Mouse (Mus musculus) CH12.LX (cell line): ENCODE measurements around the gene Cdh18. TPM values are rescaled to one million over a fixed set of nuclear protein-coding genes. Genes with fewer than 3 reads are reported as not detected.

Experiments used
- DNase-seq: peaks from one replicate; pipeline ENCODE4 v3.0.0-alpha.2; 2013; ENCODE audit errors: extremely low read depth
- H3K27ac ChIP-seq: 2 replicates; pipeline ENCODE4 v1.5.1; 2012; ENCODE audit warnings: low read depth, mild to moderate bottlenecking, control low read depth, moderate library complexity; ENCODE audit not compliant: insufficient read depth
- H3K27me3 ChIP-seq: replicated peaks from 2 replicates; pipeline ENCODE3; 2012; ENCODE audit warnings: inconsistent platforms
- H3K36me3 ChIP-seq, 2 experiments: replicated peaks in 1 of 2; 2 replicates each; pipeline versions ENCODE3 to v1.6.1; 2012; ENCODE audit warnings: inconsistent platforms in 1 of 2, low read length in 1 of 2, mild to moderate bottlenecking in 1 of 2, mixed read lengths in 1 of 2, moderate library complexity in 1 of 2; ENCODE audit not compliant: control insufficient read depth in 1 of 2, insufficient read depth in 1 of 2
- H3K4me1 ChIP-seq, 2 experiments: 2 replicates each; pipeline ENCODE4 v1.6.1; 2012; ENCODE audit warnings: inconsistent platforms in 1 of 2, moderate library complexity in 1 of 2; ENCODE audit not compliant: insufficient read depth in 2 of 2, control insufficient read depth in 1 of 2
- H3K4me2 ChIP-seq: 2 replicates; pipeline ENCODE4 v1.6.1; 2012; ENCODE audit warnings: low read depth, mild to moderate bottlenecking, control low read depth; ENCODE audit not compliant: poor library complexity, insufficient read depth, severe bottlenecking
- H3K4me3 ChIP-seq, 3 experiments: fragments of 150-350 bp in 1 of 3; sonication (generic) in 1 of 3; replicated peaks in 1 of 3; 2 replicates each; pipeline versions ENCODE3 to v1.5.1; 2011 to 2012; ENCODE audit warnings: low read depth in 2 of 3, low read length in 2 of 3, mild to moderate bottlenecking in 2 of 3, moderate library complexity in 2 of 3, control low read depth in 1 of 3, improper control_type of control experiment in 1 of 3, inconsistent platforms in 1 of 3, mixed read lengths in 1 of 3; ENCODE audit not compliant: poor library complexity in 1 of 3
- H3K79me2 ChIP-seq: replicated peaks from 2 replicates; pipeline ENCODE4 v1.6.1; 2012; ENCODE audit warnings: mild to moderate bottlenecking, moderate library complexity; ENCODE audit not compliant: control insufficient read depth, poor library complexity, insufficient read depth, severe bottlenecking; ENCODE audit errors: extremely low read depth
- H3K9ac ChIP-seq: 2 replicates; pipeline ENCODE4 v1.6.1; 2012; ENCODE audit warnings: low read depth, mild to moderate bottlenecking, control low read depth, moderate library complexity; ENCODE audit not compliant: insufficient read depth
- H3K9me3 ChIP-seq: replicated peaks from 2 replicates; pipeline ENCODE3; 2012; ENCODE audit warnings: low read length, inconsistent platforms, mixed read lengths
- CHD1 ChIP-seq: IDR thresholded peaks from 2 replicates; pipeline ENCODE4 v1.6.1; 2012; ENCODE audit warnings: low read depth, low read length, improper control_type of control experiment, inconsistent platforms
- CHD2 ChIP-seq: IDR thresholded peaks from 2 replicates; pipeline ENCODE4 v1.6.1; 2011; ENCODE audit warnings: low read length, improper control_type of control experiment
- E2F4 ChIP-seq: IDR thresholded peaks from 2 replicates; pipeline ENCODE4 v1.6.1; 2011; ENCODE audit warnings: low read depth, low read length, improper control_type of control experiment; ENCODE audit not compliant: insufficient replicate concordance
- ETS1 ChIP-seq: conservative IDR thresholded peaks from 2 replicates; pipeline ENCODE4 v1.6.1; 2012; ENCODE audit warnings: low read depth, mild to moderate bottlenecking, inconsistent platforms, low read length, improper control_type of control experiment, moderate library complexity
- IRF4 ChIP-seq: IDR thresholded peaks from 2 replicates; pipeline ENCODE4 v1.6.1; 2014; ENCODE audit warnings: low read depth, mild to moderate bottlenecking, inconsistent platforms, low read length, improper control_type of control experiment
- JUND ChIP-seq: conservative IDR thresholded peaks from 2 replicates; pipeline ENCODE4 v1.6.1; 2011; ENCODE audit warnings: low read depth, low read length, improper control_type of control experiment
- MAZ ChIP-seq: IDR thresholded peaks from 2 replicates; pipeline ENCODE4 v1.6.1; 2012; ENCODE audit warnings: low read depth, mild to moderate bottlenecking, inconsistent platforms, low read length, improper control_type of control experiment, moderate library complexity
- MEF2A ChIP-seq: IDR thresholded peaks from 2 replicates; pipeline ENCODE4 v1.6.1; 2014; ENCODE audit warnings: low read depth, mild to moderate bottlenecking, inconsistent platforms, low read length, improper control_type of control experiment, borderline replicate concordance
- MXI1 ChIP-seq: IDR thresholded peaks from 2 replicates; pipeline ENCODE4 v1.6.1; 2011; ENCODE audit warnings: mild to moderate bottlenecking, low read depth, low read length, improper control_type of control experiment
- MYC ChIP-seq: IDR thresholded peaks from 2 replicates; pipeline ENCODE4 v1.6.1; 2011; ENCODE audit warnings: low read depth, mild to moderate bottlenecking, improper control_type of control experiment, low read length
- NELFE ChIP-seq: IDR thresholded peaks from 2 replicates; pipeline ENCODE4 v1.6.1; 2011; ENCODE audit warnings: low read depth, low read length, improper control_type of control experiment
- NRF1 ChIP-seq: IDR thresholded peaks from 2 replicates; pipeline ENCODE4 v1.6.1; 2014; ENCODE audit warnings: low read depth, mild to moderate bottlenecking, inconsistent platforms, low read length, improper control_type of control experiment, moderate library complexity
- PAX5 ChIP-seq: IDR thresholded peaks from 2 replicates; pipeline ENCODE4 v1.6.1; 2012; ENCODE audit warnings: low read length, inconsistent platforms, mixed read lengths
- POLR2A ChIP-seq: IDR thresholded peaks from 2 replicates; pipeline ENCODE4 v1.6.1; 2011; ENCODE audit warnings: low read depth, mild to moderate bottlenecking, improper control_type of control experiment, low read length
- RCOR1 ChIP-seq: conservative IDR thresholded peaks from 2 replicates; pipeline ENCODE4 v1.6.1; 2012; ENCODE audit warnings: low read depth, mild to moderate bottlenecking, inconsistent platforms, low read length, improper control_type of control experiment
- SIN3A ChIP-seq: IDR thresholded peaks from 2 replicates; pipeline ENCODE4 v1.6.1; 2012; ENCODE audit warnings: low read length, improper control_type of control experiment, inconsistent platforms
- SMC3 ChIP-seq: IDR thresholded peaks from 2 replicates; pipeline ENCODE4 v1.6.1; 2011; ENCODE audit warnings: low read depth, low read length, improper control_type of control experiment
- UBTF ChIP-seq: IDR thresholded peaks from 2 replicates; pipeline ENCODE4 v1.6.1; 2012; ENCODE audit warnings: low read depth, mild to moderate bottlenecking, inconsistent platforms, low read length, improper control_type of control experiment, moderate library complexity
- USF2 ChIP-seq: conservative IDR thresholded peaks from 2 replicates; pipeline ENCODE4 v1.6.1; 2011; ENCODE audit warnings: low read depth, low read length, improper control_type of control experiment
- ZKSCAN1 ChIP-seq: IDR thresholded peaks from 2 replicates; pipeline ENCODE4 v1.6.1; 2012; ENCODE audit warnings: low read depth, inconsistent platforms, low read length, improper control_type of control experiment, borderline replicate concordance
- ZMIZ1 ChIP-seq: IDR thresholded peaks from 2 replicates; pipeline ENCODE4 v1.6.1; 2012; ENCODE audit warnings: low read depth, mild to moderate bottlenecking, inconsistent platforms, low read length, improper control_type of control experiment
- dilution Hi-C: fragments of 300-500 bp; cut with MboI; formaldehyde crosslinking; loops from 2 replicates; pipeline ENCODE4 v1.14.3; 2020; ENCODE audit warnings: low sequenced_read_pairs; ENCODE audit not compliant: extremely low pct_unique_long_range_greater_than_20kb, extremely low pct_ligation_motif_present
- in situ Hi-C: fragments of 300-500 bp; cut with MboI; formaldehyde crosslinking; loops from 3 replicates; pipeline ENCODE4 v1.14.3; 2019; ENCODE audit warnings: low sequenced_read_pairs, low pct_ligation_motif_present, low pct_unique_long_range_greater_than_20kb, mixed read lengths
- polyA plus RNA-seq: library from polyadenylated mRNA; unstranded; fragments of >175 nt; gene quantifications from 2 replicates; pipeline ENCODE4 v1.2.1, GENCODE M21; 2012; ENCODE audit warnings: low read depth; ENCODE audit not compliant: insufficient read length
- total RNA-seq, 2 experiments: library from RNA; depleted of rRNA; stranded (reverse); fragments of 300-350 nt in 1 of 2; fragments of >200 nt in 1 of 2; gene quantifications; 2 replicates each; pipeline ENCODE4 v1.2.3; 2012 to 2014

The Cdh18 gene
- total and polyA plus RNA-seq, 3 experiments, result not detected

- no peak for DNase-seq
- H3K4me3 ChIP-seq, result no peak overlapping the region
- peaks cover 46% of the 10 kb centered on the region for H3K9me3 ChIP-seq
- dilution Hi-C loops, result no loop called here
- H3K4me1 ChIP-seq, result no peaks in the 10 kb centered on the region
- no peak overlapping the region for H3K4me2 ChIP-seq
- H3K79me2 ChIP-seq, result no peaks in the 10 kb centered on the region
- no peak for TF ChIP-seq IRF4
- TF ChIP-seq NELFE, result no peak
- TF ChIP-seq USF2, result no peak
- no peak for TF ChIP-seq ZKSCAN1
- no peak for TF ChIP-seq NRF1
- TF ChIP-seq POLR2A, result no peak
- TF ChIP-seq SIN3A, result no peak
- TF ChIP-seq MEF2A, result no peak
- in situ Hi-C loops, result no loop called here
- no peak overlapping the region for H3K9ac ChIP-seq
- H3K36me3 ChIP-seq, result no peaks in the 10 kb centered on the region
- no peaks in the 10 kb centered on the region for H3K27me3 ChIP-seq
- no peak overlapping the region for H3K27ac ChIP-seq
Observed at GRCm38 (mm10) chr15:23420010-23420409, 871.2 kb downstream of the Cdh18 start.

DNA sequence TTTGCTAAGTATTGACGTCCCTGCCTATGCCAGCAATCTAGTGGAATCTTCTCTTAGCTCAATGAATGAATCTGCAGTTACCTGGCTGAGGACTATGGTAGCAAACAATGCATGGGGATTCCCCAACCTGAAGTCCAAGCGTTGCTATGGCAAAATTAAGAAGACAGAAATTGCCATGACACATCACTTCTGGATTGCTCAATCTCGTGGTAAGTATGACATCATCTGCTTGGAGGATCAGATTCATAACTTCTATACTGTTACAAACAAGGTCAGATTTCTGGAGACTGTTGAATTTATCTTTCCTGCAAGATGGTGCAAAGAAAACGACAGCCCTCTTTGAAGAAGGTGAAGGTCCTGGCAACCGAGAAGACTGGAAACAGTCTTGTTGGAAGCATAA is 881.2 kb downstream of the Cdh18 start:
- in situ Hi-C loops (no loop called here), dilution Hi-C loops (no loop called here)
- no peak for DNase-seq
- Histone ChIP-seq H3K27me3 (no peaks in the 10 kb centered on the region), H3K9me3 (peaks cover 34% of the 10 kb centered on the region), H3K27ac (no peak overlapping the region), H3K4me2 (no peak overlapping the region), H3K4me1 (no peaks in the 10 kb centered on the region), H3K4me3 (no peak overlapping the region), H3K9ac (no peak overlapping the region), H3K36me3 (no peaks in the 10 kb centered on the region), H3K79me2 (no peaks in the 10 kb centered on the region)
- no peak for TF ChIP-seq RCOR1
- no peak for TF ChIP-seq NRF1
- TF ChIP-seq IRF4, result no peak
- no peak for TF ChIP-seq PAX5
- TF ChIP-seq UBTF, result no peak
- no peak for TF ChIP-seq MXI1
- no peak for TF ChIP-seq POLR2A
- TF ChIP-seq JUND, result no peak
- TF ChIP-seq SMC3, result no peak
- TF ChIP-seq ETS1, result no peak
- no peak for TF ChIP-seq MYC
- no peak for TF ChIP-seq SIN3A
- TF ChIP-seq MEF2A, result no peak
- TF ChIP-seq E2F4, result no peak
- no peak for TF ChIP-seq CHD1
- TF ChIP-seq ZKSCAN1, result no peak
- TF ChIP-seq CHD2, result no peak
- TF ChIP-seq MAZ, result no peak
- TF ChIP-seq ZMIZ1, result no peak
